Mouse (Mus musculus): ENCODE measurements around the gene Alg1.

DNA sequence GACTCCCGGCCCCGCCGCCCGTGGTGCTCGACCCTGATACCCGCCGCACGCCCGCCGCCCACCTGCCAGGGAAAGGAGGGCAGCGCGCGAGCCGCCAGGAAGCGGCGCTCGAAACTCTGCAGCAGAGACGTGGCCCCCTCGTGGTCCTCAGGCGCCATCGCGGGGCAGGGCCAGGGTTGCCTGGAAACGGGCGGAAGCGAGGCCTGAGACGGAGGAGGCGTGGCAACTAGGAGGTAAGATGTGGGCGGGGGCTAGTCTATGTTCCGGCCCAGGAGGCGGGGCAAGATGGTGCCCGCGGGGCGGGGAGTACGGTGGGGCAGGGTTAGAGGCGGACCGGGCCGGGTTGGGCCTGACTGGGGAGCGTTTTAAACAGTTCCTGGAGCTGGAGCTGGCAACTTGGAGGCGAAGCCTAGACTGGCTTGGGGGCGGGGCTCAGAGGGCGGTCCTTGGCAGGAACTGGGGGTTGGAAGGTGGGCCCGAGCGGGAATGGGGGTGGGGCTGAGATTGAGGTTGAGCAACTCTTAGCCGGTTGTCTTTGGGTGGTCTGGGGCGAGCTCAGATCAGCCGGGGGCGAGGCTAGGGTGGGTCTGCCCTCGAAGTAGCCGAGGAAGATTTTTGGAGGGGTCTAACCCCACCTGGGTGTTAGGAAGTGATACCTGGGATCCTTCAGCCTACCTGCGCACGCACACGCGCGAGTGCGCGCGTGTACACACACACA lies 22.5 kb downstream of the Alg1 start, which contains the start of gene Eef2kmt:
- no peak for TF ChIP-seq E2F4 (IDR thresholded peaks at IDR 0.05; ENCODE audit: insufficient read depth)
- TF ChIP-seq POLR2A (IDR thresholded peaks at IDR 0.05; ENCODE audit: insufficient read length, low read depth), result peak; percentile 82
- TF ChIP-seq TCF12 (IDR thresholded peaks at IDR 0.05; ENCODE audit: insufficient read depth, poor library complexity, severe bottlenecking), result no peak
- TF ChIP-seq USF1 (IDR thresholded peaks at IDR 0.05; ENCODE audit: low read depth), result peak; percentile 5

Data from myocyte (in vitro differentiated cells).